Mouse (Mus musculus) layer of hippocampus, adult 9-10 months (tissue): Measurements from ENCODE around the gene Bpi.

Experiments used
- DNase-seq: peaks from one replicate; pipeline ENCODE4 v3.0.0; 2022; ENCODE audit warnings: low spot score

Gene Bpi

DNA sequence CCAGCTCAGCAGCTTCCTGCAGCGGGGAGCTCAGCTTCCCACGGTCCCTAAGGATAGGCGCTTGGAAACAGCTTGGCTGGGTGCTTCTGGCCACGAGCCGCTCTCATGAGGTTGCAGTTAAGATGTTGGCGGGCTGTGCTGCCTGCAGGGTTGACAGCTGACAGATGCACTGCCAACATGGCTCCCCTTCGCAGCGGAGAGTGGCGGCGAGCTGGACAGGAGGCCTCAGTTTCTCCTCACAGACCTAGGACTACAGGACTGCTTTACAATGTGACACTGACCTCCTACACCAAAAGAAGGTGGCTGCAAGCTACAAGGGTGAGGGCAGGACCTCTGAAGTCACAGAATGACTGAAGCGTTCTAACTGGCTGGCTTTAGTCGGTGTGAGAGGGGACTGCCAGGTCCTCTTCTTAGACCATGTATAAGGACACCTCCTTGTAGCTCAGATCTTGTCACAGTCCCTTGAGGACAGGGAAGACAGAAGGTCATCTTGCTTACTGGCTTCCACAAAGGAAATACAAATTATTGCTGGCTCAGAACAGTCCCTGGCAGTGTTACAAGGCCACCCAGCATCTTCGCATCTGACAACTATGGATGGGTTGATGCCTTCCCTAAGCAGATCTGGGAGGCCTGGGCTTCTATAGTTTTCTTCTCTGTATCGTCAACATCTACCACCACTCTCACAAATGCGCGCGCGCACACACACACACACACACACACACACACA lies 15.6 kb upstream of the Bpi start:
- DNase-seq = peak; percentile 31

DNA sequence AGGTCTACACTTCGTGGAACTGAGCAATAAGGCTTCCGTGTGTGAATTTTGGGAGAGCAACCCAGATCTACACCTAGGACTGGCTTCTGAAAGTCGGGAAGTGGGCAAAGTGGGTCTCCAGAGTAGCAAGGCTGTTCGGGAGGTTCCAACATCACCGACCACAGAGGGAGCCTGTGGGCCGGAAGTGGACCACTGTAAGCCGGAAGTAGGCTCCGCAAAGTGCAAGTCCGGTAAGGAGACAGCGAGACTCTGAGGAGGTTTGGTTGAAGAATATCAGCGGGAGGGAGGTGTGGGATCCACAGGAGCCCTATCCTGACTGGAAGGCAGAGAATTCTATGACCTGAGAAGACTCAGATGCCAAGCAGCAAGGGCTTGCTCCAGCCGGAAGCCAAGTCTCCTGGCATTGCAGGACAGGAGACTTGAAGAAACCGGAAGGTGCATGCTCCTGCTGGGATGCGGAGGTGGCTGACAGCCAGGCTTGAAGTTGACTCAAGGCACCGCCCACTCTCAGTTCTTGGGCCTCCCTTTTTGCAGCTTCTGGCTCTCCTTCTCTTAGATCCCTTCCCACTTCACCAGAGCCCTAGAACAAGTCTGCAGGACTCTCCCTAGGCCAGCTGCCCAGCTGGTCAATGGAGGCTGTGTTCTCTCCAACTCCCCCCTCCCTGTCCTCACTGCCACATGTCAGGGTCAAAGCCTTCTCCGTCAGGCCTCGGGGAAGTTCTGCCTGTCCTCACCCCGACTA lies 14.6 kb upstream of the Bpi start:
- no peak for DNase-seq

DNA sequence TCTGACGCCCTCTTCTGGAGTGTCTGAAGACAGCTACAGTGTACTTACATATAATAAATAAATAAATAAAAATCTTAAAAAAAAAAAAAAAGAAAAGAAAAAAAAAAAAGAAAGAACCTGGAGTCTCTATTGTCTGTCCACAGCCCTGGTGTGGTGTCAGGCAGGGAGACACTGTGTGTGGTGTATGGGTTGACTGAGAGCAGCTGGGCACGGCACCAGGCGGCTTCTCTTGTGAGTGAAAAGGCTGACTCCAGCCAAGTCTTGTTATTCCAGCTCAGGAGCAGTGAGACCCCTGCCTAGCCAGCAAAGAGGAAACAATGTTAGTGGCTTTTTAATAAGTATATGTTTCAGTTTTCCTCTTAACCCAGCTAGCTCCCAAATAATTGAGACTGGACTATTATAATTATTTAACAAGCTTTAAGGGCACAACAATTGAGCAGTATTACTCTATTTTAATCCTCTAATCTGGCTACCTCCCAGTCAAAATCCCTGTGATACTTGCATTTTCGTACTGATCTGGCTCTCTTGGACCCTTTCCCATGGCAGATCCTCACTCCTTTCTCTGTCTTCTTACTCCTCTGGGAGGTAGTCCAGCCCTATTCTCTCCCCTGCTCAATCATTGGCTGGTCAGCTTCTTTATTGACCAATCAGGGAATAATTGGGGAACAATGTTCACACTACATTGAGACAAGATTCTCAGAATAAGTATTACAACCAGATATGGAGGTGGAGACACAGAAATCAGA lies 12.6 kb upstream of the Bpi start:
- no peak for DNase-seq

GRCm38 (mm10) chr2:158247852-158248251 lies 10.0 kb upstream of the Bpi start:
- DNase-seq = no peak

DNA sequence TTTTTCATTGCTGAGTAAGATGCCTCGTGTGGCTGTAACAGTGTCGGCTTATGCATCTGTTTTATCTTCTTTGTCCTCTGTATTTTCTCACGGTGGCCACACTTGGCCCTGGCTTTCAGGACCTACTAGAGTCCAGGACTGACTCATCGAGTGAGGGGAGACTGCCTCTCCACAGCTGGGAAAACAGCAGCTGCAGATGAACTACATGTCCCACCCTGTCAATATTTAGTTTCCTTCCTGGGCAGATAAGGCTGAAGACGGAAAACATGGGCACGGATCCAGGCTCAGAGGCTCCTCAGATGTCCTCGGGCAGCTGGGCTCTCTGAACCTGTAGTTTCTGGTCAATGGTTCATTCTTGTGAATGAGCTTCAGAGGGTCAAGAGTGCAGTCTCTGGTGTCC lies 9.6 kb upstream of the Bpi start:
- DNase-seq = no peak

- DNase-seq = no peak
Observed at GRCm38 (mm10) chr2:158250558-158250957, 7.3 kb upstream of the Bpi start.

DNA sequence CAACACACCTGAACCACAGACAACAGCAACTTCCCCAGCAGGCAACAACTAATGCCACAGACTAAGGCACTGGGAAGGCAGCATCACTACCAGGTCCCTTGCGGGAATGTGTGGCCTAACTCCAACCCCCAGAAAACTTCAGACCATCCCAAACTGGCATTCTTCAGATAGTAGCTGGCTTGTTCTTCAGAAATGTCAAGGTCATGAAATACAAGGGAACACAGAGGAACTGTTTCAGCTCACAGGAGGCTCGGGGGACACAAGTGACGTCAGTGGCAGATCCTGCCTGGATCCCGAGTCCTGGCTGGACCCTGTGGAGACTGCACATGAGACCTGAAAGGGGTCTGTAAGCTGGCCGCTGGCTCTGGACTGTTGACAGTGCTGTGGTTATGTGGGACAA lies 4.1 kb upstream of the Bpi start:
- DNase-seq = no peak

DNA sequence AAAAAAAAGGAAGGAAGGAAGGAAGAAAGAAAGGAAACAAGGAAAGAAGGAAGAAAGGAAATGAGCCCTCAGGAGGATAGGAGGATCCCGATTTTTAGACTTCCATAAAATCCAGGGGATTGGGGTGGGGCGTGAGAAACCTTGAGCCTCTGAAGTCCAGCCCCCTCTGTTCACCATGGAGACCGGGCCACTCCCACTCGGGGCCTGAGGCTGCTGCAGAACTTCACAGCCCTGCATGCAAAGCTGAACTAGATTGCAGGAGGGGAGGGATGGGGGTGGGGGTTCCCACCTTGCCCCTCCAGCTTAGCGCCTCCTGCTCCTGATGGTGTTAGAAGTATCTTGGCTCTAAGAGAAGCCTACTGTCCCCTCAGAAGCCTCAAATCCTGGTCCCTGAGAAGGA lies 1.0 kb upstream of the Bpi start:
- no peak for DNase-seq

DNA sequence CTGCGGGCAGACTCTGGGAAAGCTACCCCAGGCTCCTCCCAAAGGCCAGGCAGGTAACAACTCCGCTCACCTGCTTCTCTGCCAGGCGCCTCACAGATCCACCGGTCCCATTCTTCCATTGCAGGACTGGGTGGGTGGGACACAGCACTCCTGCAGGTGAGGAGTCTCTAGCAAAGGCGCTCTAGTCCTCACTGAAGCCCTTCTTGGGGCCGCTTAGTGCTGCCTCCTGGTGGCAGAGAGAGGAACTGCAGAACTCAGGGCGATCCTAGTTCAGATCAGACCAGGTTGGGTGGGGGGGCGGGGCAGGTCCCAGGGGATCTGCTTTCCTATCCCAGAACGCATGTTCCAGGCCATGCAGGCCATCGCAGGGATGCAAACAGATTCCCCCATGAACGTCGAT lies 887 bp downstream of the Bpi start:
- DNase-seq = no peak

GRCm38 (mm10) chr2:158259498-158259897 lies 1.6 kb downstream of the Bpi start:
- no peak for DNase-seq

DNA sequence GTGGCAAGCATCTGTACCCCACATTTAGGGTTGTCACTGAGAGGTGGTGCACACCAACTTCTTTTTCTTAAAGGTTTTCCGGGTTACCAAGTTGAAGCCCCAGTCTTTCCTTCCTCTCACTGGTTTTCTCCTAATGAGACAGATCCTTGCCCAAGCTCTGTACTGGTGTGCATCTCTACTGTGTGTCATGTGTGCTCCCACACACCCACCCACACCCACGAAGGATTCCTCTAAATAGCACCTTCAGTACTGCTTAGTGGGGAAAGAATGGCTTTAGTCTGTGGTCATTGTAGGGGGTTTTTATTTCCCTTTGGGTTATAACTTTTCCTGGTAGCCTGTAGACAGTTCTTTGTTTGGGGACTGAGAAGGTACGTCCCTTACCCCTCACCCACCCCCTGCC lies 7.0 kb downstream of the Bpi start:
- no peak for DNase-seq

- DNase-seq = no peak
Observed at GRCm38 (mm10) chr2:158270017-158270416, 12.1 kb downstream of the Bpi start.

- no peak for DNase-seq
Observed at GRCm38 (mm10) chr2:158273646-158274045, 15.8 kb downstream of the Bpi start.

GRCm38 (mm10) chr2:158275349-158275748 lies 17.5 kb downstream of the Bpi start:
- no peak for DNase-seq

GRCm38 (mm10) chr2:158275811-158276210 lies 17.9 kb downstream of the Bpi start:
- no peak for DNase-seq

GRCm38 (mm10) chr2:158276451-158276850 lies 18.6 kb downstream of the Bpi start:
- DNase-seq = no peak

- DNase-seq = no peak
Observed at GRCm38 (mm10) chr2:158276878-158277277, 19.0 kb downstream of the Bpi start.

GRCm38 (mm10) chr2:158279656-158280055 lies 21.8 kb downstream of the Bpi start:
- no peak for DNase-seq

DNA sequence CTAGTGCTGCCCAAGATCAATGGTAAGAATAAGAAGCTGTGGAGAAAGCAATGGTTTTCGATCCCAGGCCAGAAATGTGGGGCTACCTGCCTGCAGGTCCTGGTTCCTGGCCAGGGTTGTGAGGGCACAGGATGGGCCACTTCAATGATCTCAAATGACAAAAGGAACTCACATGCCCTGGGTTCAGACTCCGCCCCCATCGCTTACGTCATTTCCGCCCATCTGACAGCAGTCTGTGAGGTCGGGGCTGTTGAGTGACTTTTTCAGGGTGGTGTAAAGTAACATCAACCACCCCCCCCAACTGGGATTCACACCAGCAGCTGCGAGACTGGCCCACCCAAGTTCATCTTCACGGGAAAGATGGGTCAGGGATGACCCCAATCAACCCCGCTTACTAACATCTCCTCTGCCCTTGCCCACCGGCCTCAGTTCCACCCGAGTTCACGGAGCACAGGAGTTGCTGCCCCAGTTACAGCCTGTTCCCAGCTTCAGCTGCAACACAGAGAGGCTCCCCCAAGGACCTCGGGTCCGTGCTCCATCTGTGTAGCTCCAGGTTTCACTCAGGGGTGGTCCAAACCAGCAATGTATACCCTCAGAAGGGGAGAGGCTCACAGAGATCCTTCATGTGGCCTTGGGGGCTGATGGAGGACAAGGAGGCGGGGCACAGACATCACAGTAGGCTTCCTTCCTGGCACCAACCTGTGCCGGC lies 23.8 kb downstream of the Bpi start:
- DNase-seq = no peak

- no peak for DNase-seq
Observed at GRCm38 (mm10) chr2:158283136-158283535, 25.2 kb downstream of the Bpi start.

GRCm38 (mm10) chr2:158283771-158284170 lies 25.9 kb downstream of the Bpi start:
- DNase-seq = no peak

GRCm38 (mm10) chr2:158284571-158284970 lies 26.7 kb downstream of the Bpi start:
- no peak for DNase-seq
